Comparison of ENCODE assay signal across 8 mouse cellular contexts in genomic region chr1:193330172-193330571, GRCm38 (mm10). TPM values are rescaled to one million over a fixed set of nuclear protein-coding genes. Genes with fewer than 3 reads are reported as not detected.
A peak's percentile ranks its signal among the peaks of the same experiment; 100 is the strongest.
DNase-seq lines count a peak whose midpoint lies in the region; ATAC-seq and TF ChIP-seq lines count a peak whose summit lies in the region.

No protein-coding gene starts in this region.

- H3K27me3 ChIP-seq in forebrain, postnatal 0 days (ENCODE audit: insufficient read depth, low read length): no peaks in the 10 kb centered on the region
- H3K27me3 ChIP-seq in liver, postnatal 0 days (ENCODE audit: insufficient read depth, low read length): no peaks in the 10 kb centered on the region

- peak overlapping the region; percentile 4; the same call in 1 of the 2 replicates for H3K4me2 ChIP-seq in forebrain, postnatal 0 days (ENCODE audit: low read depth)
- no peak overlapping the region for H3K4me2 ChIP-seq in liver, postnatal 0 days (ENCODE audit: low read depth, low read length)

- H3K9me3 ChIP-seq in forebrain, postnatal 0 days (ENCODE audit: low read length): no peaks in the 10 kb centered on the region
- H3K9me3 ChIP-seq in liver, postnatal 0 days (ENCODE audit: low read length): no peaks in the 10 kb centered on the region

- no peak for TF ChIP-seq EP300 in liver, postnatal 0 days (IDR thresholded peaks at IDR 0.05; ENCODE audit: low read depth)

- peak; percentile 95 for TF ChIP-seq CTCF in forebrain, postnatal 0 days (IDR thresholded peaks at IDR 0.05; ENCODE audit: low read depth)
- peak; percentile 86 for TF ChIP-seq CTCF in liver, postnatal 0 days (IDR thresholded peaks at IDR 0.05; ENCODE audit: low read depth)

- H3K36me3 ChIP-seq in forebrain, postnatal 0 days (ENCODE audit: insufficient read depth): no peaks in the 10 kb centered on the region
- H3K36me3 ChIP-seq in liver, postnatal 0 days (replicated peaks; ENCODE audit: insufficient read depth, low read length): no peaks in the 10 kb centered on the region

- no peak overlapping the region for H3K9ac ChIP-seq in forebrain, postnatal 0 days
- H3K9ac ChIP-seq in liver, postnatal 0 days (replicated peaks): no peak overlapping the region

- H3K4me1 ChIP-seq in forebrain, postnatal 0 days (ENCODE audit: insufficient read depth): 0 out of 2 replicates have a peak, but pooled peaks cover 4% of the 10 kb centered on the region
- peaks cover 8% of the 10 kb centered on the region; the same call in 1 of the 2 replicates for H3K4me1 ChIP-seq in liver, postnatal 0 days (ENCODE audit: insufficient read depth)

- no peak overlapping the region for H3K27ac ChIP-seq in forebrain, postnatal 0 days (ENCODE audit: low read depth, low read length)
- no peak overlapping the region for H3K27ac ChIP-seq in liver, postnatal 0 days (ENCODE audit: low read depth)

- DNase-seq in cerebellum, adult 11 months: peak; percentile 99
- DNase-seq in forebrain, postnatal 0 days: peak; percentile 90
- peak; percentile 44 for DNase-seq in heart, postnatal 25 days (ENCODE audit: low spot score)
- DNase-seq in layer of hippocampus, adult 11-12 months (ENCODE audit: low spot score): peak; percentile 89
- peak; percentile 74 for DNase-seq in liver, postnatal 0 days
- DNase-seq in testis, postnatal 14 days (ENCODE audit: low spot score): peak; percentile 52

- WGBS in forebrain, postnatal 0 days: 21% methylated on average over 10 of the region's 10 CpGs
- WGBS in liver, postnatal 0 days (ENCODE audit: insufficient replicate concordance): 43% methylated on average over 10 of the region's 10 CpGs

- no peak overlapping the region for H3K4me3 ChIP-seq in forebrain, postnatal 0 days (ENCODE audit: low read depth, low read length)
- H3K4me3 ChIP-seq in liver, postnatal 0 days (ENCODE audit: low read depth, low read length): no peak overlapping the region

- intact Hi-C loops in heart, postnatal 25 days (cut with DNase I): loop anchor here (2.0 kb wide), 1 partner anchor 47 kb away; no protein-coding TSS in a partner anchor

- ATAC-seq in CD4-positive, CD25-positive, alpha-beta regulatory T cell, adult 4 months: peak; percentile 86
- peak; percentile 94 for ATAC-seq in forebrain, postnatal 0 days
- ATAC-seq in liver, postnatal 0 days: peak; percentile 22
- peak; percentile 62 for ATAC-seq in neutrophil, adult 5-6 weeks (ENCODE audit: extremely low read depth, insufficient number of reproducible peaks, low FRiP score, poor library complexity, severe bottlenecking)

RNA-seq across cellular contexts. Expression of gene Camk1g, which starts 39.9 kb away (rescaled TPM):
- not detected for polyA plus RNA-seq in CD4-positive, CD25-positive, alpha-beta regulatory T cell, adult 4 months (2017; shearing (Covaris generic))
- total RNA-seq in forebrain, postnatal 0 days (2014; rRNA removed): 50.3 and 56.1 TPM in 2 replicates
- 37.4 and 46.0 TPM in 2 replicates for polyA plus RNA-seq in forebrain, postnatal 0 days (2015; fragmentation: Nextera tagmentation; extraction: Ambion mirVana)
- total RNA-seq in heart, postnatal 25 days (2021): under 1 TPM; 0.39 to 0.62 TPM
- polyA plus RNA-seq in liver, postnatal 0 days (2015; fragmentation: Nextera tagmentation; extraction: Ambion mirVana): 0.15 and 0.24 TPM in 2 replicates
- not detected in 2 replicates for total RNA-seq in neutrophil, adult 5-6 weeks (2017)

RNA-seq across cellular contexts. Expression of gene G0s2, which starts 57.2 kb away (rescaled TPM):
- polyA plus RNA-seq in CD4-positive, CD25-positive, alpha-beta regulatory T cell, adult 4 months (2017; shearing (Covaris generic)): 1 to 10 TPM; 1.1 to 1.5 TPM
- 5.7 and 11.0 TPM in 2 replicates for total RNA-seq in forebrain, postnatal 0 days (2014; rRNA removed)
- 4.7 and 5.0 TPM in 2 replicates for polyA plus RNA-seq in forebrain, postnatal 0 days (2015; fragmentation: Nextera tagmentation; extraction: Ambion mirVana)
- total RNA-seq in heart, postnatal 25 days (2021): 10 to 100 TPM; 64.5 to 74.4 TPM
- polyA plus RNA-seq in liver, postnatal 0 days (2015; fragmentation: Nextera tagmentation; extraction: Ambion mirVana): 269 and 386 TPM in 2 replicates
- 169 and 190 TPM in 2 replicates for total RNA-seq in neutrophil, adult 5-6 weeks (2017)

Comparison
In these comparisons a context has a peak if more than half of its experiments do, and no peak if none do; other contexts are left out.
1. ATAC-seq: peak in every context shown above with its lines; median percentile 94 in forebrain, postnatal 0 days; 86 in CD4-positive, CD25-positive, alpha-beta regulatory T cell, adult 4 months; 62 in neutrophil, adult 5-6 weeks; 22 in liver, postnatal 0 days.
2. DNase-seq: peak in every context shown above with its lines; median percentile 99 in cerebellum, adult 11 months; 90 in forebrain, postnatal 0 days; 89 in layer of hippocampus, adult 11-12 months; 74 in liver, postnatal 0 days; 52 in testis, postnatal 14 days; 44 in heart, postnatal 25 days.
3. RNA of gene Camk1g, which starts 39.9 kb away (total RNA-seq): 50.3 to 56.1 TPM in forebrain, postnatal 0 days; 0.39 to 0.62 TPM in heart, postnatal 25 days and not detected in neutrophil, adult 5-6 weeks; every median in the first group is over 10 times any median in the second.